Mouse (Mus musculus) midbrain, postnatal 0 days (tissue): ENCODE results near the gene Xxylt1. TPM values are rescaled to one million over a fixed set of nuclear protein-coding genes. Genes with fewer than 3 reads are reported as not detected.
A peak's percentile ranks its signal among the peaks of the same experiment; 100 is the strongest.

Experiments
- ATAC-seq: fragments of 200-750 bp; cut with Nextera tagmentation; 2 replicates; pipeline ENCODE4 v1.8.0; 2017; ENCODE audit warnings: moderate number of reproducible peaks, mild to moderate bottlenecking, moderate TSS enrichment, moderate library complexity; ENCODE audit not compliant: low FRiP score
- DNase-seq: peaks from one replicate; pipeline ENCODE4 v3.0.0-alpha.2; 2015; ENCODE audit warnings: low spot score
- H3K27ac ChIP-seq: fragments of 300-500 bp; sonication (generic); 2 replicates; pipeline ENCODE4 v1.5.1; 2014; ENCODE audit warnings: low read depth, mild to moderate bottlenecking, low read length, mixed read lengths
- H3K27me3 ChIP-seq: fragments of 300-500 bp; sonication (generic); 2 replicates; pipeline ENCODE4 v1.6.1; 2014; ENCODE audit warnings: low read length, control low read depth, mixed read lengths; ENCODE audit not compliant: insufficient read depth
- H3K36me3 ChIP-seq: fragments of 300-500 bp; sonication (generic); 2 replicates; pipeline ENCODE4 v1.6.1; 2014; ENCODE audit warnings: low read length, control low read depth, mixed read lengths; ENCODE audit not compliant: insufficient read depth
- H3K4me1 ChIP-seq: fragments of 300-500 bp; sonication (generic); 2 replicates; pipeline ENCODE4 v1.6.1; 2014; ENCODE audit warnings: mild to moderate bottlenecking, control low read depth, antibody characterized with exemption, low read length, mixed read lengths; ENCODE audit not compliant: insufficient read depth
- H3K4me2 ChIP-seq: fragments of 300-500 bp; sonication (generic); 2 replicates; pipeline ENCODE4 v1.6.1; 2014; ENCODE audit warnings: low read depth, mild to moderate bottlenecking, low read length, mixed read lengths; ENCODE audit not compliant: poor library complexity, severe bottlenecking
- H3K4me3 ChIP-seq: fragments of 300-500 bp; sonication (generic); 2 replicates; pipeline ENCODE4 v1.5.1; 2014; ENCODE audit warnings: low read depth, mild to moderate bottlenecking, low read length, moderate library complexity
- H3K9ac ChIP-seq: fragments of 300-500 bp; sonication (generic); replicated peaks from 2 replicates; pipeline ENCODE4 v1.6.1; 2014; ENCODE audit warnings: mild to moderate bottlenecking, low read length, moderate library complexity, mixed read lengths; ENCODE audit not compliant: poor library complexity, severe bottlenecking
- H3K9me3 ChIP-seq: fragments of 300-500 bp; sonication (generic); 2 replicates; pipeline ENCODE4 v1.6.1; 2016; ENCODE audit warnings: low read length, control low read depth
- CTCF ChIP-seq: IDR thresholded peaks from 2 replicates; pipeline ENCODE4 v1.5.1; 2016; ENCODE audit warnings: antibody characterized with exemption, mild to moderate bottlenecking
- WGBS: fragments of 180-500 bp; shearing (Covaris S2); extraction: QIAGEN DNeasy Blood & Tissue Kit; methylation state at CpG from one replicate; pipeline ENCODE4 v1.1.7; 2014; 5-methylcytosine and 5-hydroxymethylcytosine counted together
- polyA plus RNA-seq: library from polyadenylated mRNA; unstranded; fragments of >200 nt; fragmentation: Nextera tagmentation; extraction: Ambion mirVana; gene quantifications from 2 replicates; pipeline ENCODE4 v1.2.1, GENCODE M21; 2015
- total RNA-seq: library from RNA; depleted of rRNA; stranded (reverse); fragments of >200 nt; gene quantifications from 2 replicates; pipeline ENCODE4 v1.2.3, GENCODE M21; 2014

The Xxylt1 gene
- total and polyA plus RNA-seq, 2 experiments from 2014 or later, result 18.2 to 34.5 TPM

GRCm38 (mm10) chr16:30992568-30992967, 88.7 kb downstream of the Xxylt1 start:
- no peak for DNase-seq
- WGBS, result 35% methylated on average over 5 of the region's 5 CpGs

GRCm38 (mm10) chr16:30990661-30991060, 90.6 kb downstream of the Xxylt1 start:
- 43% methylated on average over 2 of the region's 2 CpGs for WGBS
- Histone ChIP-seq H3K4me3 (no peak overlapping the region), H3K4me1 (peaks cover 5% of the 10 kb centered on the region), H3K27me3 (no peaks in the 10 kb centered on the region), H3K27ac (no peak overlapping the region), H3K36me3 (no peaks in the 10 kb centered on the region), H3K9ac (no peak overlapping the region), H3K4me2 (no peak overlapping the region), H3K9me3 (no peaks in the 10 kb centered on the region)
- no peak for ATAC-seq
- DNase-seq, result no peak
- TF ChIP-seq CTCF, result no peak

More at GRCm38 (mm10) chr16:30992568-30992967, 88.7 kb downstream of the Xxylt1 start:
- Histone ChIP-seq H3K36me3 (no peaks in the 10 kb centered on the region), H3K27me3 (no peaks in the 10 kb centered on the region), H3K27ac (no peak overlapping the region), H3K4me3 (no peak overlapping the region), H3K9ac (no peak overlapping the region), H3K9me3 (no peaks in the 10 kb centered on the region), H3K4me2 (no peak overlapping the region), H3K4me1 (peaks cover 5% of the 10 kb centered on the region)
- no peak for TF ChIP-seq CTCF
- no peak for ATAC-seq

- peaks cover 5% of the 10 kb centered on the region; the same call in 1 of the 2 replicates for H3K4me1 ChIP-seq
- H3K4me3 ChIP-seq, result no peak overlapping the region
- H3K4me2 ChIP-seq, result no peak overlapping the region
- TF ChIP-seq CTCF, result no peak
- 74% methylated on average over 6 of the region's 6 CpGs for WGBS
- H3K27me3 ChIP-seq, result no peaks in the 10 kb centered on the region
- H3K9ac ChIP-seq, result no peak overlapping the region
- H3K9me3 ChIP-seq, result no peaks in the 10 kb centered on the region
- DNase-seq (no peak), ATAC-seq (no peak)
- no peaks in the 10 kb centered on the region for H3K36me3 ChIP-seq
- no peak overlapping the region for H3K27ac ChIP-seq
Measured at GRCm38 (mm10) chr16:30988225-30988624, 93.0 kb downstream of the Xxylt1 start.

- H3K9me3 ChIP-seq, result no peaks in the 10 kb centered on the region
- peaks cover 5% of the 10 kb centered on the region; the same call in 1 of the 2 replicates for H3K4me1 ChIP-seq
- no peaks in the 10 kb centered on the region for H3K36me3 ChIP-seq
- H3K4me2 ChIP-seq, result no peak overlapping the region
- no peak overlapping the region for H3K9ac ChIP-seq
- no peak overlapping the region for H3K27ac ChIP-seq
- H3K4me3 ChIP-seq, result no peak overlapping the region
- 55% methylated on average over 6 of the region's 6 CpGs for WGBS
- TF ChIP-seq CTCF, result no peak
- no peaks in the 10 kb centered on the region for H3K27me3 ChIP-seq
- ATAC-seq (no peak), DNase-seq (no peak)
Measured at GRCm38 (mm10) chr16:30987684-30988083, 93.5 kb downstream of the Xxylt1 start.

GRCm38 (mm10) chr16:30984826-30985545, 96.2 kb downstream of the Xxylt1 start:
- 26% methylated on average over 17 of the region's 17 CpGs for WGBS
- Histone ChIP-seq H3K4me1 (peaks cover 5% of the 10 kb centered on the region; the same call in 1 of the 2 replicates), H3K27ac (0 out of 2 replicates have a peak overlapping the region, but pooled peaks have one; percentile 43), H3K36me3 (no peaks in the 10 kb centered on the region), H3K9ac (no peak overlapping the region), H3K4me3 (no peak overlapping the region), H3K9me3 (no peaks in the 10 kb centered on the region), H3K4me2 (no peak overlapping the region), H3K27me3 (no peaks in the 10 kb centered on the region)
- ATAC-seq (no peak), DNase-seq (no peak)
- TF ChIP-seq CTCF, result no peak

- TF ChIP-seq CTCF, result no peak
- WGBS, result 96% methylated on average over 5 of the region's 5 CpGs
- ATAC-seq, result no peak
- no peak overlapping the region for H3K4me3 ChIP-seq
- H3K27me3 ChIP-seq, result no peaks in the 10 kb centered on the region
- no peak for DNase-seq
- H3K9ac ChIP-seq, result no peak overlapping the region
- no peaks in the 10 kb centered on the region for H3K9me3 ChIP-seq
- no peaks in the 10 kb centered on the region for H3K36me3 ChIP-seq
- no peak overlapping the region for H3K27ac ChIP-seq
- peaks cover 5% of the 10 kb centered on the region; the same call in 1 of the 2 replicates for H3K4me1 ChIP-seq
- H3K4me2 ChIP-seq, result no peak overlapping the region
Measured at GRCm38 (mm10) chr16:30984101-30984500, 97.1 kb downstream of the Xxylt1 start.
